Mouse (Mus musculus) urinary bladder, adult 2 months (tissue): ENCODE data around the gene Plekho1. TPM values are rescaled to one million over a fixed set of nuclear protein-coding genes. Genes with fewer than 3 reads are reported as not detected.

ENCODE experiments used
- DNase-seq: peaks from one replicate; pipeline ENCODE4 v3.0.0; 2022; ENCODE audit warnings: low spot score
- polyA plus RNA-seq: library from polyadenylated mRNA; depleted of rRNA; stranded (reverse); fragments of >200 nt; gene quantifications from 2 replicates; pipeline ENCODE4 v1.2.3, GENCODE M21; 2012; rRNA removed

The Plekho1 gene
- polyA plus RNA-seq, 1 experiment: 196 TPM

DNA sequence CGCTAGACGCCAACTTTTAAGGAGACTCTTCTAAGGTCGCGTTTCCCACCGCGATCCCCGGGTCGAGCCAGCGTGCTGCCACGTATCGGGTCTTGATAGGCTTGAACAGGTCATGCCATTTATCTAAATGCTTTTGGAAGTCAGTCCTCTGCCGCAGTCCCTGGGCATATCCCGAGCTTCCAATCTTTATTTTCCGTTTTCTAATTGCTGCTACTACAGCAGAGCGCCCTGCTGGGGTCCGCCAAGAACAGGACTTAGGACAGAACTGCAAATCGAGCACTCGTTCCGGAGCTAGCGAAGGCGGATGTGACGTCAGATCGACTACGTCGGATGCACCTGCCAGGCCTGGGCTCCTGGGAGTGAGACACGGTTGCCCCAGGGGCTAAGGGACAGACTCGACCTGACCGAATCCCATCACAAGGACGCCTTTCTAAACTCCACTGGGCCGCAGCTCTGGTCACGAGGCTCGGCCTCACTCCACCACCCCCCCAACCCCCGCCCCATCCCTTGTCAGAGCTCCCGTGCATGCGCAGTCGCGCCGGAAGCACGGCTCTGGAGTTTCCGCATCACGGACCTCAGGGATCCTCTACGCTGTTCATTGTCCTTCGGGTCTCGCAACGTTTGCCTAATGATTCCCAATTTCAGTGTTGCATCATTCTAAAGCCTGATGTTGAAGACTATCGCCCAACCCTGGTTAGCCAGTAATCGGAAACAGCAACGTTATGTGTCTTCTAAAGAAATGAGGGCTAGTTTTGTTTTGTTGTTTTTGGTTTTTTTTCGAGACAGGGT lies 44.8 kb downstream of the Plekho1 start:
- DNase-seq: peak; percentile 88

DNA sequence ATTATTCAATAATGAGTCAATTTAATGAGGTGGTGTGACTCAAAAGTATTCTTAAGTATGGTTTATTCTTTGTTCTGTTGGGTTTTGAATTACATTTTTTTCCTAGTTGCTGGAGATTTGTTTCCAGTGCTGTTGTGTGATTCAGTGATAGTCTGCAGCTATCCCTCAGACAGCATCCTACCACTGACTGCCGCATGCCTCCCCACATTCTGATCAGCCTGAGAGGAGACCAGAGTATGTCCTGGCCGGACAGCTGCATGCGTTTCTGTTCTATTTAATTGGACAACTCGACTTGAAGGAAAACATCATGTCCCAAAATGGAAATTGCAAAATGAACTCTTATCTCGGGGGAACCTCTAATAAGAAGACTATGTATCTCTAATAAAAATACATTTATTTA lies 47.5 kb downstream of the Plekho1 start:
- DNase-seq: no peak

GRCm38 (mm10) chr3:95945731-95946240 lies 50.0 kb downstream of the Plekho1 start:
- DNase-seq: no peak

DNA sequence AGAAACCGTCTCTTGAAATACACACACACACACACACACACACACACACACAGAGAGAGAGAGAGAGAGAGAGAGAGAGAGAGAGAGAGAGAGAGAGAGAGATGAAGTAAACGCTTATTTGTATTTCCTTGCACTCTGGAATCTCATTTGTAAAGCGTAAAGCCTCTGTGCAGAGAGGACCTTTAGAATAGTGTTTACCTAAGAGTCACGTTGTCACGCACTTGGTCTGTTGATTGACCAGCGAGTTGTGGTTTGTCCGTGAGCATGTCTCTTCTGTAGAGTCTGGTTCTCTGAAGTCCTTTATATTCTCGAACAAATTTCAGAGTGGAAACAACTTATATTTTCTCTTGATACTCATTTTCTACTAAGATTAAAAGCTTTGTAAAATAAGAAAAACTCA lies 51.1 kb downstream of the Plekho1 start:
- DNase-seq: no peak

GRCm38 (mm10) chr3:95943226-95943625 lies 52.6 kb downstream of the Plekho1 start:
- DNase-seq: no peak

DNA sequence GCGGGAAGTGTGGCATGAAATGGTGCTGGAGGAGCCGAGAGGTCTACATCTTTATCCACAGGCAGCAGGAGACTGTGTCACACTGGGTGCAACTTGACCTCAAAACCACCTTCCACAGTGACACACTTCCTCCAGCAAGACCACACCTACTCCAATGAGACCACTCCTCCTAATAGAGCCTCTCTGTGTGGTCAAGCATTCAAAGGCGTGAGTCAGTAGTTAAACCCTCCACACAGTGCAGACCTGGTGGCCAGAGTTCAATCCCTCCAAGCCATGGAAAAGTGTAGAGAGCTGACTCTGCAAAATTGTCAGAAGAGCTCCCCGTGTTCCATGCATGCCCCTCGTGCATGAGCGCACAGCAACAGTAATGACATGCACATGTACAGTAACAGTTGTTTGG lies 53.1 kb downstream of the Plekho1 start:
- no peak for DNase-seq

- no peak for DNase-seq
Observed at GRCm38 (mm10) chr3:95938835-95939234, 57.0 kb downstream of the Plekho1 start.

Other genes starting within 250 kb of the Plekho1 start
- gene Tars2, start 235.8 kb downstream of the Plekho1 start, polyA plus RNA-seq: 32.5 and 37.6 TPM in 2 replicates
- 17.7 and 20.2 TPM in 2 replicates for gene Rprd2, start 177.1 kb downstream of the Plekho1 start, polyA plus RNA-seq
- gene Prpf3, start 140.1 kb downstream of the Plekho1 start, polyA plus RNA-seq: 26.6 and 29.7 TPM in 2 replicates
- gene Mrps21, start 124.5 kb downstream of the Plekho1 start, polyA plus RNA-seq: 245 and 291 TPM in 2 replicates
- gene Ciart, start 113.8 kb downstream of the Plekho1 start, polyA plus RNA-seq: 37.5 and 49.5 TPM in 2 replicates
- 28.6 and 30.4 TPM in 2 replicates for gene BC028528, start 104.0 kb downstream of the Plekho1 start, polyA plus RNA-seq
- gene Aph1a, start 102.0 kb downstream of the Plekho1 start, polyA plus RNA-seq: 84.0 and 96.2 TPM in 2 replicates
- 14.7 and 17.0 TPM in 2 replicates for gene Car14, start 91.3 kb downstream of the Plekho1 start, polyA plus RNA-seq
- 53.4 and 78.9 TPM in 2 replicates for gene Anp32e, start 66.8 kb downstream of the Plekho1 start, polyA plus RNA-seq
- 15.3 and 20.3 TPM in 2 replicates for gene Vps45, start 62.5 kb upstream of the Plekho1 start, polyA plus RNA-seq
- 11.1 and 16.8 TPM in 2 replicates for gene Otud7b, start 108.5 kb upstream of the Plekho1 start, polyA plus RNA-seq
- gene Mtmr11, start 166.0 kb upstream of the Plekho1 start, polyA plus RNA-seq: 33.7 and 35.7 TPM in 2 replicates
- 48.6 and 52.3 TPM in 2 replicates for gene Sf3b4, start 176.3 kb upstream of the Plekho1 start, polyA plus RNA-seq
- gene Sv2a, start 185.2 kb upstream of the Plekho1 start, polyA plus RNA-seq: 8.6 and 9.4 TPM in 2 replicates
- gene Bola1, start 223.7 kb upstream of the Plekho1 start, polyA plus RNA-seq: 28.1 and 39.1 TPM in 2 replicates
- 0.60 and 0.74 TPM in 2 replicates for gene Hist2h2ab, start 223.9 kb upstream of the Plekho1 start, polyA plus RNA-seq
- gene Hist2h2ac, start 224.9 kb upstream of the Plekho1 start, polyA plus RNA-seq: 0.76 and 0.99 TPM in 2 replicates
- gene Hist2h2be, start 225.1 kb upstream of the Plekho1 start, polyA plus RNA-seq: 7.7 TPM in 2 replicates
- 8.6 and 14.3 TPM in 2 replicates for gene Hist2h3c2, start 243.1 kb upstream of the Plekho1 start, polyA plus RNA-seq
- gene Hist2h2aa2, start 244.3 kb upstream of the Plekho1 start, polyA plus RNA-seq: 6.9 and 41.2 TPM in 2 replicates
- gene Hist2h2aa1, start 249.5 kb upstream of the Plekho1 start, polyA plus RNA-seq: 140 and 149 TPM in 2 replicates